In the genomic region with DNA sequence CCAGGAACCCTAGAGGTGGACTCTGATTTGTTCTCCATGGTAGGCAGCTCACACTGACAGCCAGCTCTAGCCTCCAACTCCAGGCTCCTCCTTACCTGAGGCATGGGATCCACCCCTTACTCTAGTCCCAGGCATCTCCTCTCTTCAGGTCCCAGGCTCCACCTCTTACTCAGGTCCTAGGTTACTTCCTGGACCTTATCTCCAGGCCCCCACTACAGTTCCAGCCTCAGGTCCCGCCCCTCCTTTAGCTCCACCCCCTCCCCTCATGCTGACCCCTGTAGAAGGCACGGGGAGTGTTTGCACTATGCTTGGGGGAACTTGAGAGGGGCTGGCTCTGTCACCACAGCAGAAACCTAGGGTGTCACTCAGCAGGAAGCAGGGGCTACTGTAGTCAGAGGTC, we compare ENCODE assay signal across 23 mouse cellular contexts.
DNase-seq lines count a peak whose midpoint lies in the region; ATAC-seq lines count a peak whose summit lies in the region.
"Had no signal": no experiment of that assay in that cellular context is flagged by ENCODE, and none has a peak within 500 bp of the region (broad histone marks: within the 10 kb centered on the region; RNA-seq: fewer than 3 reads in every experiment).

No protein-coding gene starts in this region.

- no peak overlapping the region for H3K4me3 ChIP-seq in embryonic facial prominence, embryonic 12.5 days
- H3K4me3 ChIP-seq in embryonic facial prominence, embryonic 10.5 days = no peak overlapping the region
- no peak overlapping the region for H3K4me3 ChIP-seq in lung, embryonic 15.5 days
- H3K4me3 ChIP-seq in intestine, embryonic 16.5 days (ENCODE audit: low read length) = no peak overlapping the region
- H3K4me3 ChIP-seq: heart, embryonic 13.5 days had no signal

- no peaks in the 10 kb centered on the region for H3K27me3 ChIP-seq in embryonic facial prominence, embryonic 12.5 days
- H3K27me3 ChIP-seq in embryonic facial prominence, embryonic 10.5 days (replicated peaks; ENCODE audit: low read depth, poor library complexity, severe bottlenecking) = no peaks in the 10 kb centered on the region
- H3K27me3 ChIP-seq in lung, embryonic 15.5 days = no peaks in the 10 kb centered on the region
- H3K27me3 ChIP-seq in intestine, embryonic 16.5 days (replicated peaks; ENCODE audit: control insufficient read depth, insufficient read depth, low read length) = no peaks in the 10 kb centered on the region

- H3K27ac ChIP-seq in embryonic facial prominence, embryonic 12.5 days = no peak overlapping the region
- H3K27ac ChIP-seq in embryonic facial prominence, embryonic 10.5 days (replicated peaks) = no peak overlapping the region
- H3K27ac ChIP-seq in lung, embryonic 15.5 days = no peak overlapping the region
- H3K27ac ChIP-seq in intestine, embryonic 16.5 days (ENCODE audit: low read length) = no peak overlapping the region
- H3K27ac ChIP-seq: heart, embryonic 13.5 days; hindbrain, embryonic 14.5 days; hindbrain, postnatal 0 days had no signal

- H3K4me2 ChIP-seq in embryonic facial prominence, embryonic 12.5 days (replicated peaks) = no peak overlapping the region
- H3K4me2 ChIP-seq in lung, embryonic 15.5 days = no peak overlapping the region
- no peak overlapping the region for H3K4me2 ChIP-seq in intestine, embryonic 16.5 days (ENCODE audit: low read depth, low read length)
- H3K4me2 ChIP-seq: heart, embryonic 13.5 days; hindbrain, embryonic 14.5 days had no signal

- no peaks in the 10 kb centered on the region for H3K36me3 ChIP-seq in embryonic facial prominence, embryonic 12.5 days
- no peaks in the 10 kb centered on the region for H3K36me3 ChIP-seq in embryonic facial prominence, embryonic 10.5 days (replicated peaks)
- no peaks in the 10 kb centered on the region for H3K36me3 ChIP-seq in lung, embryonic 15.5 days
- no peaks in the 10 kb centered on the region for H3K36me3 ChIP-seq in intestine, embryonic 16.5 days (ENCODE audit: control insufficient read depth, insufficient read depth, low read length)
- H3K36me3 ChIP-seq: heart, embryonic 13.5 days had no signal

- ATAC-seq in embryonic facial prominence, embryonic 12.5 days (ENCODE audit: insufficient number of reproducible peaks, insufficient read depth, low FRiP score, low TSS enrichment) = 0 out of 2 replicates have a peak, but pooled peaks have one; percentile 3
- ATAC-seq in lung, embryonic 15.5 days (ENCODE audit: borderline replicate concordance, extremely low read depth, low FRiP score, low TSS enrichment) = peak; percentile 86
- ATAC-seq in intestine, embryonic 16.5 days = 0 out of 2 replicates have a peak, but pooled peaks have one; percentile 21
- no peak for ATAC-seq in erythroid progenitor cell, adult 5-6 weeks (replicated peaks; ENCODE audit: low FRiP score, poor library complexity, severe bottlenecking)
- ATAC-seq: forebrain, embryonic 14.5 days; forebrain, postnatal 0 days; hindbrain, postnatal 0 days; inflammation-experienced regulatory T-cells, adult 6 months had no signal

- 24% methylated on average over 2 of the region's 2 CpGs for WGBS in embryonic facial prominence, embryonic 12.5 days
- WGBS in embryonic facial prominence, embryonic 10.5 days = 32% methylated on average over 2 of the region's 2 CpGs
- WGBS in lung, embryonic 15.5 days = 3% methylated on average over 2 of the region's 2 CpGs
- 18% methylated on average over 2 of the region's 2 CpGs for WGBS in intestine, embryonic 16.5 days

- H3K9ac ChIP-seq in embryonic facial prominence, embryonic 12.5 days = no peak overlapping the region
- no peak overlapping the region for H3K9ac ChIP-seq in lung, embryonic 15.5 days
- no peak overlapping the region for H3K9ac ChIP-seq in intestine, embryonic 16.5 days (ENCODE audit: low read depth, low read length)
- H3K9ac ChIP-seq: forebrain, postnatal 0 days; heart, embryonic 13.5 days; hindbrain, embryonic 14.5 days had no signal

- no peaks in the 10 kb centered on the region; the same call in 1 of the 2 replicates for H3K4me1 ChIP-seq in embryonic facial prominence, embryonic 12.5 days
- peaks cover 5% of the 10 kb centered on the region; the same call in 1 of the 2 replicates for H3K4me1 ChIP-seq in embryonic facial prominence, embryonic 10.5 days
- 0 out of 2 replicates have a peak, but pooled peaks cover 3% of the 10 kb centered on the region for H3K4me1 ChIP-seq in lung, embryonic 15.5 days
- H3K4me1 ChIP-seq in intestine, embryonic 16.5 days (ENCODE audit: control insufficient read depth, insufficient read depth, low read length) = no peaks in the 10 kb centered on the region
- H3K4me1 ChIP-seq: heart, embryonic 13.5 days had no signal

- DNase-seq in embryonic facial prominence, embryonic 10.5 days (ENCODE audit: low spot score) = no peak
- no peak for DNase-seq in lung, postnatal 25 days (ENCODE audit: low spot score)
- peak; percentile 49 for DNase-seq in R1 (ENCODE audit: low read depth, low spot score)
- no peak for DNase-seq in cerebellum, postnatal 14 days
- DNase-seq: adrenal gland, adult 2 months; adrenal gland, postnatal 25 days; cerebellum, adult 11-12 months; cerebellum, adult 8-10 months; cerebellum, postnatal 10 days; forebrain, postnatal 0 days; gastrocnemius, postnatal 25 days; heart, adult 18-20 months; heart, postnatal 14 days; heart, postnatal 4 days had no signal

- no peaks in the 10 kb centered on the region for H3K9me3 ChIP-seq in embryonic facial prominence, embryonic 12.5 days
- H3K9me3 ChIP-seq in embryonic facial prominence, embryonic 10.5 days = no peaks in the 10 kb centered on the region
- no peaks in the 10 kb centered on the region for H3K9me3 ChIP-seq in lung, embryonic 15.5 days
- no peaks in the 10 kb centered on the region for H3K9me3 ChIP-seq in intestine, embryonic 16.5 days (ENCODE audit: control insufficient read depth, low read length)
- H3K9me3 ChIP-seq: heart, embryonic 13.5 days had no signal
